Mouse (Mus musculus) retina, adult 2 months (tissue): ENCODE results near the gene Gm49416.

Experiments
- DNase-seq: peaks from one replicate; pipeline ENCODE4 v3.0.0-alpha.2; 2012; ENCODE audit warnings: low read depth, low spot score

The Gm49416 gene

DNA sequence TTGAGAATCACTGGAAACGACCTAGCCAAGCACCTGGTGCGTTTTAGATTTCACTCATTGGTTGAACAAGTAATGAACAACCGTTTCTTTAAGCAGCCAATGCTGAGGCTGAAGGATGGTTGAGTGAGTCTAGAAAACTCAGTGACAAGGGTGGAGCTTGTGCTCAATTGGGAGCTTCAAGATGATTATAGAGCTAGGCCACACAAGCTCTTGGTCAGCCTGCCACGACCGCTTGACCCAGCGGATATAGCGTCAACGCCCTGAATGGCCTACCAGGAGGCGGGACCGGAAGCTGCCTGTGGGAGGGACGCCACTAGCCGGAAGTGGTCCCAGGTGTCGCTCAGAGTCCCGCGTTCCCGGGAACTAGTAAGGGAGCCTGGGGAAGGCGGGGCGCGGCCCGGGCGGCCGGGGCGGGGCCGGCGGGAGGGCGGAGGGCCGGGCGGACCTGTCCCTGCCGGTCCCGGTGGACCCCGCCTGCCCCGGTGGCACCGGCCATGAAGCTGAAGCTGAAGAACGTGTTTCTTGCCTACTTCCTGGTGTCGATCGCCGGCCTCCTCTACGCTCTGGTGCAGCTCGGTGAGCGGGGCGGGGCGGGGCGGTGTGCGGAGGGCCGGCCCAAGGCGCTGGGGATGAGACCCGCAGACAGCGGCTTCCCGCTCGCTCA, 31.5 kb downstream of the Gm49416 start, which contains the start of gene B3gat3:
TSS of gene B3gat3 (plus strand) at position 302 of the 664 bp plus-strand sequence.
- peak; percentile 86 for DNase-seq

DNA sequence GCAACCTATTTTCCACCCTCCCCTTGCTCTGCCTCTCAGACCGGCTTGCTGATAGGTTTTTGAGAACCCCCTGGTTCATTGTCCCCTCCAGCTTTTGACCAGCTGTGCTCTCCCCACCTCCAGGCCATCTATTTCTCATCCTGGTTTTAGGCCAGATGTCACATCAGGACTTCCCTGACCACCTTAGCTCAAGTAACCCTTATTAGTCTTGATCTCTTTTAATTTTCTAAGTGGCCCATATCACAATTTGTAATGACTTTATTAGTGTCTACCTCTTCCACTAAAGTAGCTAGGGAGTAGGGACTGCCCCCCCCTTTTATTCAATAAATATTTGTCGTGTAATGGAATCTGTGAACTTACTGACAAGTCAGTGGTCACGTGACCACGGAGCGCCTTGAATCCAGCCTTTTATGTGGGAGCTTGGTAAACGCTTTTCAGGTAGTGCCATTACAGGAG, 32.1 kb downstream of the Gm49416 start:
- no peak for DNase-seq

DNA sequence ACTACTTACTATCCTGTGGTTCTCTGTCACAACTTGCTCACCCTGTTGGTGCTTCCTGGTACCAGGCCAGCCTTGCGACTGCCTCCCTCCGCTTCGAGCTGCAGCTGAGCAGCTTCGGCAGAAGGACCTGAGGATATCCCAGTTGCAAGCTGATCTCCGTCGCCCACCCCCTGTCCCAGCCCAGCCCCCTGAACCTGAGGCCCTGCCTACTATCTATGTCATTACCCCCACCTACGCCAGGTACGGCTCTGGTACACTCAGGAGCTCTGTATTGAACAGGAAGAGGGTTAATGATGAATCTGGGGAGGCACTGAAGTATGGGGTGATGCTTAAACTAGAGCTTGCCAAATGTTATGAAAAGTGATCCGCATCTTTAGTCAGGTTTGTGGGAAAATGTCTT, 33.0 kb downstream of the Gm49416 start:
- DNase-seq, result no peak

DNA sequence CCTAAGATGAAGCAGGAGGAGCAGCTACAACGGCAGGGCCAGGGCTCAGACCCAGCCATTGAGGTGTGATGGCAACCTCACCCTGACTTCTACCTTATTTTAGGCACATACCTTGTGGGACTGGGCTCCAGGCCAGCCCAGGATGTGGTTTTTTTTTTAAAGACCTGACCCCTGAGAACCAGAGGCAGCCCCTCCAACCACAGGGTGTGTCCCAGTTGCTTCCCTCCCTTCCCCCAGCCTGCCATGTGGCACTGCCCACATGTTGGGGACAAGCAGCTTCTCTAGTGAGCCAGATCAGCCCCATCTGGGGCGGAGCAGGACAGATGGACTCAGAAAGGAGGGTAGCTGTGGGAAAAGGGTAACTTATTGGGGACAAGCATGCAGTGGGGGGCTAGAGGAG, 38.0 kb downstream of the Gm49416 start:
- no peak for DNase-seq

DNA sequence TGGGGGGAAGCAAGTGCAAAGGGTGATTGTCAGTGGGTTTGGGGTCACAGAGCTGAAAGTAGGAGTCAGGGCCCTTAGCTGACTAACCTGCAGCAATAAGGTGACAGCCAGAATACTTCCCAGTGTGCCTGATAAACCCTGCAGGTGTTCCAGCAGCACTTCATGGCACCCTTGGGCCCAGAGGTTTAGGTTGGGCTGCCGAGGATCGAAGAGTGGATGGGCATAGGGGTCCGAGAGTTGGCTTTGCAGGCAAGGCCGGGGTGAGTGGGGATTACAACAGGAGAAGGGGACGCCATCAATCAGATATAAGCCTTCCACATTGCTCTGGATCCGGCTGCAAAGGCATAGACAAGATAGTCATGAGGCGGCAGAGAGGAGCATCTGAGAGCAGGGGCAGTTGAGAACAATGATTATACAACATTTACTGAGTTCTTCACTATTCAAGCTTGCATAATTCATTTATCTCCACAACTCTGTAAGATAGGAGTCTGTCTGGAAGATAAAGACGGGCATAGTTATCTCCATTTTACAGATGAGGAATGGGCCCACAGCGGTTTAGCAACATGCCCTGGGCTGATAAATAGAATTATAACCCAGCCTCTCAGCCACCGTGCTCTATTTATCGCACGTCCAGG, 39.3 kb downstream of the Gm49416 start:
- DNase-seq, result no peak

DNA sequence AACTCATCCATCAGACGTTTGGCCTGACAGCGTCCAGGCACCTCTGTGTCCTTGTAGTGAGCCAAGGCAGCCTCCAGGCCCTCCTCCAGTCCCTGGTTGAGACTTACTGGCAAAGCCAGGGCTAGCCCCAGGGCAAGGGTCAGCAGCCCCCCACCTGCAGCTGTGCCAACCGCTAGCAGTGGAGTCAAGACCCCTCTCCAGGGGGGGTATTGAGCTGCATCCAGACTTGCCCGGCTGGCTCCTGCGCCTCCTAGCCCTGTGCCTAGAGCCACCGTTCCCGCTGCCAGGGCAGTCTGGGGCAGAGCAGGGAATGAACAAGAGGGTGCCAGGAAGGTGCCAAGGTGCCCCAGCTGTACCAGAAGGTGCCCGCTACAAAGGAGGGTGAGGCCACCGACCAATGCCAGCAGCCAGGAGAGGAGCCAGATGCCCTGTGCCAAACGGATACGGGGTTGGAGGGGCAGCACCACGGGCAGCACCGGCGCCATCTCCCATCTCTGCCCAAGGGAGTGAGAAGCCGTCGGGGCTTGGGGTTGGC, 40.0 kb downstream of the Gm49416 start:
- no peak for DNase-seq

DNA sequence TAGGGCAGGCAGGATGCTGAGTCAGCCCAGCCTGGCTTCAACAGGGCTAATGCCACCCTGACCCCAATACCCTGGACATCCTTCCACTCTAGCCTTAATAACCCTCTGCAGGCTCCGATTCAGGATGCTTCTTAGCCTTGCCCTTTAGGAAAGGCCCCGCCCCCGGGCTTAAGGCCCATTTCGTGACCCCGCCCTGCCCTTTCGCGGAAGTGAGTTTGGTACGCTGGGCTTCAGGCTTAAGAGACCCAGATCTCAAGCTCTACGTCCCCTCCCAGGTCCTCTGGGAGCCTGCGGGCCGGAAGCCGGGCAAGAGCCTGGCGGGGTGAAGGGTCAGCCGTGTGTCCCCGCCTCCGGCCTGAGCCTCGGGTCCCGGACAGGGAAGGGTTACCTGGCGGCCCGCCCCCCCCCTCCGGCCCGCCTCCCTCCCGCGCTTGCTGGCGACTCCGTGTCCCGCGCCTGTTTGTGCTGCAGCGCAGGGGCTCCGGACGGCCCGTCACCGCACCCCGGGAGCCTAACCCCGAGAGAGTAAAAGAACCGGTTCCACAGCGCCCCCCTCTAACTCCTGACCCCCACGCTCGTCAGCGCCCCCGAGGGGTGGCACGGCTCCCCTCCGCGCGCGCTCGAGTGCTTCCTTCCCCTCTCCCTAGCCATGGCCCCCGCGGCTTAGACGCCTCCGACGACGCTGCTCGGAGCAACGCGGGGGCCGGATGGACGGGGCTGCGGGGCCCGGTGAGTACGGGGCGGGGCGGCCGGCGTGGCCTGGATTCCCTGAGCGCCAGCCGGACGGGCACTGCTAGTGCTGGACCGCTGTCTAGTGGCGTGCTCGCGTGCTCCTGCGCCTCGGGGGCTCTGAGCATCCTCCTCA, 40.7 kb downstream of the Gm49416 start, which contains the start of the genes Rom1 and Eml3:
TSS of gene Rom1 (minus strand) at position 133 of the 865 bp plus-strand sequence.
TSS of gene Eml3 (plus strand) at position 329 of the 865 bp plus-strand sequence.
- DNase-seq, result peak; percentile 99

DNA sequence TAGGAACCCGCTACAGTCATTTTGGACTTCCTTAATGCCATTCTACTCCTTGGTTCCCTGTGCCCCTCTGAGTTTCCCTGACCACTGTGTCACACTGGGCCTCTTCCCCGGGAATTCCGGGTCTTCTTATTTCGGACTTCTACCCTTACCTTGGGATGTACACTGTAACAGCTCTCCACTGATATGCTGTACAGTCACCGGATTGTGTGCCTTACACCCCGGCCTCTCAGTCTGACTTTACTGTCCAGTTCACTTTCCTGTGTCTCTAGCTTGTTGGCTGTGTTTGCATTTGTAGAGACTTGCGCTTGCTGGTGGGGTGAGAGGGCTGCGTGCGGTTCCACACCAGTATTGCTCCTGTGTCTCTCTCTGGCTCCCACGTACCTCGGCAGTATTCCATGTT, 41.4 kb downstream of the Gm49416 start:
- DNase-seq, result no peak

DNA sequence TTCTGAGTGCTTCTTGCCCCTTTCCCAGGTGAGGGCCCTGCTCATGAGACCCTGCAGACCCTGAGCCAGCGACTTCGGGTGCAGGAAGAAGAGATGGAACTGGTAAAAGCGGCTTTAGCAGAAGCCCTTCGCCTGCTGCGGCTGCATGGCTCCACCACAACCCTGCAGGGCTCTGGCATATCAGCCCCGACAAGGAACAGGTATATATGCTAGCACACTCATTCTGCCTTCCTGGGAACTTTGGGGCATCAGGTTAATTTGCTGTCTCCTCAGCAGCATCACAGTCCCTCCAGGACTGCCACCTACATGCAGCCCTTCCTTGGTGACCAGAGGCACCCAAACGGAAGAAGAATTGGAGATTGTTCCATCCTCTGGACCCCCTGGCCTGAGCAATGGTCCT, 42.0 kb downstream of the Gm49416 start:
- no peak for DNase-seq

DNA sequence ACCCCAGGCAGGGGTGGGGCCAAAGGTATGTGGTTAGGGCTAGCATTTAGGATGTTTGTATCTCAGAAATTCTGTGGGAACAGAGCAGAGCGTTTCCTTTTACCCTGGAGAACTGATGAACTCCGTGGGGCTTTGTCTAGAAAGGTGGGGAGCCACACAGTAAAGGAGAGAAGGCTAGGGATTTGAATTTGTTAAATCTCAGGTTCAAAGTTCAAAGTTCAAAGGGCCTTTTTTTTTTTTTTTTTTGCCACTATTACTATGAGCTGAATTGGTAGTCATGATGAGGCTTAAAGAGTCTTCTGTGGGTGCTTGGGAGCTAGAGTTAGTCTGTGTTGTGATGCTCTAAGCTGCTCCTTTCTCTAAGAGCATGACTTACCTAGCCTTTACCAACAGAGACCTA, 48.0 kb downstream of the Gm49416 start:
- DNase-seq, result no peak

DNA sequence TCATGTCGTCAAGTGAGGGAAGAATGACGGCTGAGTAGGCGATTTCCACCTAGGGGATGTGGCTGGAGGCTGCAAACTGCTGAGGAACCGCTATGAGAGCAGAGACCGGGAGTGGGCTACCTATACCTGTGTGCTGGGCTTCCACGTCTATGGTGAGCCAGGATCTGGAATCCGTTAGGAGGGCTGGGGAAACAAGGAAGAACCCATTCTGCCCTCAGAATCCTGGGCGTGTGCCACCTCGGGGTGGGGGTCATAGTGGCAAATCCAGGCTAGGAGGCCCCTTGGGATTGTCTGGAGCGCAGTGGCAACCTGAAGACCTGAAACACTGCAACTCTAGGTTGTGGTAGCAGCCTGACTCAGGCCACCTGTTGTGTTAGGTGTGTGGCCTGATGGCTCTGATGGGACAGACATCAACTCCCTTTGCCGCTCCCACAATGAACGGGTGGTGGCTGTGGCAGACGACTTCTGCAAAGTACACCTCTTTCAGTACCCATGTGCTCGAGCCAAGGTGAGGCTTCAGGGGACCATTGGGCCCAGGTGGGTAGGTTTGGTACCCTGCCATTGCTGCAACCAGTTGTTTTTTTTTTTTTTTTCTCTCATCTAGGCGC, 51.9 kb downstream of the Gm49416 start:
- no peak for DNase-seq

DNA sequence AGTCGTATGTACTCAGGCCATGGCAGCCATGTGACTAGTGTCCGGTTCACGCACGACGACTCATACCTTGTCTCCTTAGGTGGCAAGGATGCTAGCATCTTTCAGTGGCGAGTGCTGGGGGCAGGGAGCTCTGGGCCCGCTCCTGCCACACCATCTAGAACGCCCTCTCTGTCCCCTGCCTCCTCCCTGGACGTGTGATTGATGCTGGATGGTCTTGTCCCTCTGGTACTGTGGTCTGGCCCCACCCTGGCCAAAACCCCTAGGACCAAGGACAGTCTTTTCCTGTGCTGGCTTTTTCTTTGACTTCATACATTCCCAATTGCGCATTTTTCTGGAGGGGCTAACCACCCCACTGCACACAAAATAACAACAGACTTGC, 52.4 kb downstream of the Gm49416 start:
- DNase-seq, result no peak

DNA sequence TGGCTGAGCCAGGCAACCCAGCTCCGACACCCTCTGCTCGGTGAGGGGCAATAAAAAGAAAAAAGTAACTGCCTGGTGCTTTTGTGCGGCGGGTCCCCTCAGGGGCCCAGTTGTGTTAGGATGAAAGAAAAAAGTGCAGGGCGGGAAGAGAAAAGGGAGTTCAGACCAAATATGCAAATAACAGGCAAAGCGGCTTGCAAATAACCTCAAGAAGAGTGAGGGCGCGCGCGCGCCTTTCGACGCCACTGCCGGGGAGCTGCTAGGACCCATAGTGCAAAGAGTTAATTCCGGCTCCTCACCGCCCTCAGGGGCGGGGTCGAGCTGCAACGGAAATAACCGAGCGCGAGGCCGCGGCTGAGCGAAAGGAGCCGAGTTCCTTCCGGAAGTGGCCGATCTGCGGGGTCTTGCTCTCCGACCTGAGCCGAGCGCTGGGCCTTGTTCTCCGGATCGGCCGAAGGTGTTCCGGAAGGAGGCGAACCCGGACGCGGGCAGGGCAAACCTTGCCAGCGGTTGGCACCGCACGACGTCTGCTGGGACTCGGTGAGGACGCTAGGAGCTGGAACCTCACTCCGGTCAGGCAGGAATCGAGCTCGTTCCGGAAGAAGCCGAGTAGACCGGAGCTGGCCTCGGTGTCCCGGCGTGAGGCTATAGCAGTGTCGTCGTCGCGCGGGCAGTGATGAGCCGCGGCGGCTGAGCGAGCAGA, 52.9 kb downstream of the Gm49416 start, which contains the start of gene Mta2:
TSS of gene Mta2 (plus strand) at position 361 of the 703 bp plus-strand sequence.
- DNase-seq, result peak; percentile 93

DNA sequence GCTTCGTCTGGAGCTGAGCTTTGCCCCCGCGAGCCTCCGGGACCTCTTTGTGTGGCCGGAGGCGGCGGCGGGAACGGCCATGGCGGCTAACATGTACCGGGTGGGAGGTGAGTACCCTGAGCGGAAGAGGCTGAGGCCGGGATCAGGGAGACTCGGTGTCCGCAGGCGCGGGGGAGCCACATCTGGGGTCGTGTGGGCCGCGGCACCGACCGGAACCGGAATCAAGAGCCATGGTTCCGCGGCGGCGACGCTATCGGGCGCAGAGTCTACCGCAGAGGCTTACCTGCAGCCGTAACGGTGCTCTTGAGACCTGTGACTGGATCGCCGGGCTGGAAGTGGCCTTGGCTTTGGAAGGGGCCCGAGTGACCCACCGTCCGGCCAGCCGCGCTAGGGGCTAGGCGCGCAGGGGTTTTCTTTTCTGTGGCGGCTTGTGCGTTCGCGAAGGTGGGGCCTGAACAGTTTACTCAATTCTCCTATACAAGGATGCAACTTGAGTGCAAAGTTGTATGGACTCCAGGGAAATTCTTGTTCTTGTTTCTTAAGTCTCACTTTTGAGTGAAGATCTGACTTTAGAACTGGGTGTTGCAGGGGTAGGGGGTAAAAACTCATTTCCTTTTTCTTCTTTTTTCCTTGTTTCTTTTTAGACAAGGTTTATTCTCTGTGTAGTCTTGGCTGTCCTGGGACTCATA, 53.7 kb downstream of the Gm49416 start:
- DNase-seq, result no peak

DNA sequence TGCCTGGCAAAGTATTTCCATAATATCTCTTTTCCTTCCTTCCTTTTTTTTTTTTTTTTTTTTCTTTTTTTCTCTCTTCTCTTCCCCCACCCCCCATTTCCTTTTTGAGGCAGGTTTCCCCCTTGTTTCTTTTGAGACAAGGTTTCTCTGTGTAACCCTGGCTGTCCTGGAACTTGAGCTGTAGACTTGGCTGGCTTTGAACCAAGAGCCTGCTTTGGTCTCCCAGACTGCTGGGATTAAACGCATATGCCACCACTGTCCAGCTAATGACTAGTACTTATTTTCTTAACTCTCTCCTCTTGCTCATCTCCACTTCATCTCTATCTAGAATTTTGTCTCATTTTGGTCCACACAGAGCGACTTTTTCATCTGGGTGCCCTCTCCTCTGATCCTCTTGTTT, 54.3 kb downstream of the Gm49416 start:
- no peak for DNase-seq

DNA sequence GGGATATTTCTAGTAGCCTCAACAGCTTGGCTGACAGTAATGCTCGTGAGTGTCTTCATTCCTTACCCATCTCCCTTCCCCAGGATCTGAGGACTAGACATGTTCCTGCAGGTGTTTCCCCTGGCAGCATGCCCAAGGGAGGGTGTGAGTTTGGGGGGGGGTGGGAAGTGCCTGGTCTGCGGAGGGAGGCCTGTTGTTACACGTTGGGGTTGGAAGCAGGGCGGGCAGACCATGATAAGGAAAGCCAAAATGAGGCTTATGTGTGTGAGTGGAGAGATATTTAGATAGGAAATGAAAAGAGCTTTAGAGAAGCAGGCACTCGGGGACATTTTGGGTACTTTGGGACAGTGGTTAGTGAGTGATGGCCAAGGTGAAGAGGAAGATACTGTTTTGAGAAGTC, 55.3 kb downstream of the Gm49416 start:
- DNase-seq, result no peak

DNA sequence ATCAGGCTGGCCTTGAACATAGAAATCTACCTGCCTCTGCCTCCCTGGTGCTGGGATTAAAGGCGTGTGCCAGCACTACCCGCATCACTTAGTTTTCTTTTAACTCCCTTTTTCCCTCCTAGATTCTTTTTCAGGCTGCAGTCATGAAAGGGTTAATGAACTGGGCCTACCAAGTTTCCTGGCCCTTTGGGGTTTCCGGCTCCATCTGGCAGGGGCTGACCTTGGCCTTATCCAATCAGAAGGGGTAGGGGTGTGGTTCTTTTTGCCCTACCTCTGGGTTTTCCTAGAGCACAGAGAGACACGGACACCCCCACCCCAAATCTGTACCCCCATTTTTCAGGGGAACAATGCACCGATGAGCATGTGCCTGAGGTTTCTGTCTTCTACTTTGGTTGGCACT, 56.0 kb downstream of the Gm49416 start:
- no peak for DNase-seq
